Mouse (Mus musculus) kidney, postnatal 0 days (tissue): ENCODE data around the gene Fsd1l. TPM values are rescaled to one million over a fixed set of nuclear protein-coding genes. Genes with fewer than 3 reads are reported as not detected.
A peak's percentile ranks its signal among the peaks of the same experiment; 100 is the strongest.

ENCODE experiments used
- ATAC-seq: fragments of 200-750 bp; cut with Nextera tagmentation; replicated peaks from 2 replicates; pipeline ENCODE4 v1.8.0; 2017; ENCODE audit warnings: low read depth, moderate number of reproducible peaks, moderate TSS enrichment, moderate library complexity; ENCODE audit not compliant: low FRiP score
- DNase-seq: peaks from one replicate; pipeline ENCODE4 v3.0.0-alpha.2; 2016; ENCODE audit warnings: low spot score
- H3K27ac ChIP-seq: fragments of 300-500 bp; sonication (generic); 2 replicates; pipeline ENCODE4 v1.5.1; 2014; ENCODE audit warnings: mild to moderate bottlenecking
- H3K27me3 ChIP-seq: fragments of 300-500 bp; sonication (generic); 2 replicates; pipeline ENCODE4 v1.6.1; 2014; ENCODE audit warnings: low read length, mixed read lengths; ENCODE audit not compliant: insufficient read depth
- H3K36me3 ChIP-seq: fragments of 300-500 bp; sonication (generic); 2 replicates; pipeline ENCODE4 v1.6.1; 2014; ENCODE audit warnings: low read length, mixed read lengths; ENCODE audit not compliant: insufficient read depth
- H3K4me1 ChIP-seq: fragments of 300-500 bp; sonication (generic); replicated peaks from 2 replicates; pipeline ENCODE4 v1.6.1; 2014; ENCODE audit warnings: antibody characterized with exemption, low read length, mixed read lengths; ENCODE audit not compliant: insufficient read depth
- H3K4me2 ChIP-seq: fragments of 300-500 bp; sonication (generic); 2 replicates; pipeline ENCODE4 v1.6.1; 2014; ENCODE audit warnings: mild to moderate bottlenecking, low read length, moderate library complexity, mixed read lengths
- H3K4me3 ChIP-seq: fragments of 300-500 bp; sonication (generic); replicated peaks from 2 replicates; pipeline ENCODE4 v1.5.1; 2014; ENCODE audit warnings: low read depth, low read length
- H3K9ac ChIP-seq: fragments of 300-500 bp; sonication (generic); 2 replicates; pipeline ENCODE4 v1.6.1; 2014; ENCODE audit warnings: low read depth, low read length
- H3K9me3 ChIP-seq: fragments of 300-500 bp; sonication (generic); replicated peaks from 2 replicates; pipeline ENCODE4 v1.6.1; 2016; ENCODE audit warnings: low read length, inconsistent platforms, mixed read lengths
- CTCF ChIP-seq: IDR thresholded peaks from 2 replicates; pipeline ENCODE4 v1.5.1; 2016; ENCODE audit warnings: antibody characterized with exemption, low read depth, mild to moderate bottlenecking, moderate library complexity
- WGBS: fragments of 180-500 bp; shearing (Covaris S2); extraction: QIAGEN DNeasy Blood & Tissue Kit; methylation state at CpG from one replicate; pipeline ENCODE4 v1.1.7; 2014; 5-methylcytosine and 5-hydroxymethylcytosine counted together
- polyA plus RNA-seq: library from polyadenylated mRNA; unstranded; fragments of >200 nt; fragmentation: Nextera tagmentation; extraction: Ambion mirVana; gene quantifications from 2 replicates; pipeline ENCODE4 v1.2.1, GENCODE M21; 2015

Gene Fsd1l
- polyA plus RNA-seq, 1 experiment from 2014 or later, result 5.0 TPM

DNA sequence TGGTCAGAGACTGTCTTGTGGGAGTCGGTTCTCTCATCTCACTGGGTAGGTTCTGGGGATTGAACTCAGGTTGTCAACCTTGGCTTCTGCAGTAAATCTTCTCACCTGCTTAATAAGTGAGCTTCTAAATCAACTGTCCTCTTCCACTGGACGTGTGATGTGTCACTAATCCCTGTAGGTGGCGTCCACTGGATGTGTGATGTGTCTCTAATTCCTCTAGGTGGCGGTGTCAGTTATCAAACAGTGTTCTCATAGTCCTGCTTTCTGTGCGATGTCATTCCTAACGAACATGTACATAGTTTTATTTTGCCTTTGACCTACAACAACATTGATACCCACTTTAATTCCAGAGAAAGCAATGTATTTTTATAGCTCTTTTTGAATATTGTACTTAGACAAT lies 30.8 kb upstream of the Fsd1l start:
- 36% methylated on average over 6 of the region's 6 CpGs for WGBS
- peak; percentile 95 for TF ChIP-seq CTCF
- Histone ChIP-seq H3K4me3 (no peak overlapping the region), H3K36me3 (no peaks in the 10 kb centered on the region), H3K4me2 (no peak overlapping the region), H3K27me3 (no peaks in the 10 kb centered on the region), H3K9me3 (no peaks in the 10 kb centered on the region), H3K27ac (no peak overlapping the region), H3K9ac (no peak overlapping the region), H3K4me1 (no peaks in the 10 kb centered on the region; the same call in 1 of the 2 replicates)
- DNase-seq, result peak; percentile 81
- no peak for ATAC-seq

DNA sequence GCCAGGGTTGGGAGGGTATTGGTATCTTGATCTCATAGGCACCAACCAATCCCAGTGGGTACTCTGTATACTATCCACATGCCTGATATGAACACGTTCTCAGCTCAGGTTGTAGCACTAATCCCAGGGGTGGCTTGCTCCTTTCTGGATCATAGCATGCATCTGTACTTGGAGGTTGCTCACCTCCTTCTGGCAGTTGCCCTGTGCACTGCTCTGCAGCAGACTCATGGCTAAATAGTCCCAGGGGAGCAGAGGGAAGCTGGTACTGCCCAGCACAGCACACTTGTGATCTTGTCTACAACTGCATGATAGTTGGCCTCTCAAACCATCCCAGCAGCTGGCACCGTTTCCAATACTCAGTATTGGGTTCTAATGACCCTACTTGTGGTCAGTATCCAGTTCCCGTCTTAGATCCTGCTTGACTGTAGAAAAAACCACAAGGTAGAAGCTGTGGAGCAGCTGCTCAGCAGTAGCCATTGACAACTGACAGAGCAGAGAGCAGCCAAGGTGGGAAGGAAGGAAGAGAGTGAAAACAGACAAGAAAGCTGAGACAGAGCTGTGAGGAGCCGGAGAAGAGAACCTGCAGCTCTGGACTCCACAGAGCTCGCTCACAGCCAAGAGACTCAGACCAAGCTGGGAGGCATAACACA lies 16.6 kb upstream of the Fsd1l start:
- Histone ChIP-seq H3K36me3 (no peaks in the 10 kb centered on the region), H3K27me3 (no peaks in the 10 kb centered on the region), H3K4me3 (no peak overlapping the region), H3K9ac (no peak overlapping the region), H3K27ac (no peak overlapping the region), H3K4me1 (no peaks in the 10 kb centered on the region), H3K4me2 (no peak overlapping the region), H3K9me3 (no peaks in the 10 kb centered on the region)
- DNase-seq (no peak), ATAC-seq (no peak)
- TF ChIP-seq CTCF, result no peak
- 85% methylated on average over 5 of the region's 5 CpGs for WGBS

DNA sequence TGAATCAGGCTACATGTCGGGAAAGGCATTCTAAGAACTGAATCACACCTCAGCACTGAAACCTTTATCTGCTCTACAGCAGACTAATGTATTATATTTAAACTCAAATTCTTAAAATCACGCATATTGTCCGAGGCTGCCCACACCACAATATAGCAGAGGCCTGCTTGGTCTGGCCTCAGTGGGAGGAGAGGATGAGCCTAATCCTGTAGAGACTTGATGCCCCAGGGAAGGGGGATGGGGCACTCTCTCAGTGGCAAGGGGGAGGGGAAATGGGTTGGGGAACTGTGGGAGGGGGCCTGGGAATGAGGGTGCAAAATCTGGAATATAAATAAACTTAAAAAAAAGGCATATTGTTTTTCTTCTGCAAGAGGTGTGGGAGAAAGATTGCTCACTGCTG lies 13.3 kb upstream of the Fsd1l start:
- Histone ChIP-seq H3K9me3 (no peaks in the 10 kb centered on the region), H3K27me3 (no peaks in the 10 kb centered on the region), H3K4me2 (no peak overlapping the region), H3K9ac (no peak overlapping the region), H3K36me3 (no peaks in the 10 kb centered on the region), H3K4me3 (no peak overlapping the region), H3K27ac (no peak overlapping the region), H3K4me1 (0 out of 2 replicates have a peak, but pooled peaks cover 5% of the 10 kb centered on the region)
- TF ChIP-seq CTCF, result no peak
- WGBS, result 59% methylated on average over 3 of the region's 3 CpGs
- DNase-seq (no peak), ATAC-seq (no peak)

DNA sequence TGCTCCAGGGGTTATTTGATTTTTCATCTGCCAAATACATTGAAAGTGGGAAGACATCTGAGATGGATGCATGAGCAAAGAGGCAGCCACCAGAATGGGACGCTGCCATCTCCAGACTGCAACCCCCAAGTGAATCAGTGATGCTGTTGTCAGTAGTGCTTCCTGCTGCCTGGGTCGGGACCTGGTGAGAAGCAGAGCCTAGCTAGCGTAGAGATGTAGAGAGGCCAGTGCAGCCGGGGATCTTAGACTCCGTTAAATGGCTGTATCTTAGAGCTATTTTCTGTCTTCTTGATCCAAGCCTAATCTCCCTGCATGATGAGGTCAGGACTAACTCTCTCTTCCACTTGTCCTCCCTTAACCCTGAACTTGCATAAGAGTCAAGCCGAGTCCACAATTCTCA lies 11.2 kb upstream of the Fsd1l start:
- DNase-seq (no peak), ATAC-seq (no peak)
- WGBS, result 88% methylated on average over 6 of the region's 6 CpGs

DNA sequence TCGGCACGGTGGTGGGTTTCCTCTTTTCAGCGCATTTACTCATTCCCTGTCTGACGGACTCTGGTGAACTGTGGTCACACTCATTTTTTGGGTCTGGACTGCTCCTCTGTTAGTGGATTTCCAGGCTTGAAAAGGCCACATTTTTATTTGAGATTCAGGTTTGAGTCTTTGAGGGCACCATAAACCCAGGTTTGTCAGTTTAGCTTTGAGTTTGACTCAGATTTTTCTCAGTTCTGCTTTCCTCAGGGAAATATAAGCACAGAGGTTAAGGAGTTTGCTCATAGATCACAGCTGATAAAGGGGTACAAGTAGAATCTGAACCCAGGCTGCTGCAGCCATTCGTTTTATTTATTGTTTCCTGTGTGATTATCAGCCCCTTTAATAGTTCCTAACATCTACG lies 10.2 kb upstream of the Fsd1l start:
- Histone ChIP-seq H3K4me1 (0 out of 2 replicates have a peak, but pooled peaks cover 5% of the 10 kb centered on the region), H3K27ac (no peak overlapping the region), H3K4me2 (no peak overlapping the region), H3K9me3 (no peaks in the 10 kb centered on the region), H3K36me3 (no peaks in the 10 kb centered on the region), H3K27me3 (no peaks in the 10 kb centered on the region), H3K9ac (no peak overlapping the region), H3K4me3 (no peak overlapping the region)
- DNase-seq (peak; percentile 75), ATAC-seq (no peak)
- 29% methylated on average over 6 of the region's 6 CpGs for WGBS
- no peak for TF ChIP-seq CTCF

More for the DNA sequence above, 11.2 kb upstream of the Fsd1l start:
- H3K27ac ChIP-seq, result no peak overlapping the region
- H3K36me3 ChIP-seq, result no peaks in the 10 kb centered on the region
- TF ChIP-seq CTCF, result no peak
- H3K9me3 ChIP-seq, result no peaks in the 10 kb centered on the region
- no peaks in the 10 kb centered on the region for H3K27me3 ChIP-seq
- H3K4me3 ChIP-seq, result no peak overlapping the region
- no peak overlapping the region for H3K4me2 ChIP-seq
- 0 out of 2 replicates have a peak, but pooled peaks cover 5% of the 10 kb centered on the region for H3K4me1 ChIP-seq
- H3K9ac ChIP-seq, result no peak overlapping the region

DNA sequence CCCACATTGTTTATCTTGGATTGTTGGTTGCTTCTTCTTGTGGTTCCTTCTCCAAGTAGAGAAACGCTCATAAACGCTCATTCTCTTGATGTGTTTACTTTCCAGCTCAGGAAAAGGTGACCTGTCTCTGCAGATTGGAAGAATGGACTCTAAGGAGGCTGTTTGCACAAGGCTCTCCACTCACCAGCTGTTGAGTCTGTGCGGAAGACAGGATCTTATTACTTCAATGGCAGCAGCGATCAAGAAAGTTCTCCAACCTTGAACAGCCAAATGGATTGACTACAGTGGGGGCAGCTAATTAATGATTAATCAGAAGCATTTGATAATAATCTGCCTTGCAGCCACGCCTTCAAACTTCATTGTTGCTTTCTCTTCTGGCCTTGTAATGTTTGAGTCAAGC lies 9.8 kb upstream of the Fsd1l start:
- Histone ChIP-seq H3K9ac (no peak overlapping the region), H3K27me3 (no peaks in the 10 kb centered on the region), H3K4me3 (no peak overlapping the region), H3K36me3 (no peaks in the 10 kb centered on the region), H3K4me1 (0 out of 2 replicates have a peak, but pooled peaks cover 5% of the 10 kb centered on the region), H3K9me3 (no peaks in the 10 kb centered on the region), H3K4me2 (no peak overlapping the region), H3K27ac (no peak overlapping the region)
- 15% methylated on average over 5 of the region's 5 CpGs for WGBS
- no peak for DNase-seq
- no peak for TF ChIP-seq CTCF
- ATAC-seq, result 0 out of 2 replicates have a peak, but pooled peaks have one; percentile 22

DNA sequence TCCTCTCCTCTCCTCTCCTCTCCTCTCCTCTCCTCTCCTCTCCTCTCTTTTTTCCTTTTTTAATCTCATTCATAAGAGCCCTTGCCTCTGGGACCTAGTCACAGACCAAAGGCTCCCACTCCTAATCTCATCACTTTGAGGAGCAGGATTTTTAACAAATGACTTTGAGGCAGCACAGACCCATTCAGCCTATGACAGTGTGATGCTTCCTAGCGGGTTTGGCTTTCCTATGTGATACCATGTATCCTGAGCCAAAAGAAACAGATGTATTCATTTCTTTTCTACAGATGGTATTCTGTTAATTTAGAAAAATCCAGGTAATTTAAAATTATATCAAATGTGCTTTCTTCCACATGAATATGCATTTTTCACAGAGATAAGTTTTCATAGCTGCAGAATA lies 7.6 kb upstream of the Fsd1l start:
- TF ChIP-seq CTCF, result no peak
- Histone ChIP-seq H3K27me3 (no peaks in the 10 kb centered on the region), H3K4me1 (0 out of 2 replicates have a peak, but pooled peaks cover 5% of the 10 kb centered on the region), H3K4me3 (no peak overlapping the region), H3K4me2 (no peak overlapping the region), H3K9me3 (no peaks in the 10 kb centered on the region), H3K27ac (no peak overlapping the region), H3K36me3 (no peaks in the 10 kb centered on the region), H3K9ac (no peak overlapping the region)
- DNase-seq (no peak), ATAC-seq (no peak)
- WGBS, result 100% methylated on average over 1 of the region's 1 CpGs
